Mouse (Mus musculus): ENCODE results near the gene Itga7. TPM values are rescaled to one million over a fixed set of nuclear protein-coding genes. Genes with fewer than 3 reads are reported as not detected.

Gene Itga7
- polyA plus RNA-seq, 1 experiment from 2014 or later, result 7.0 TPM

GRCm38 (mm10) chr10:128923013-128923691, 10.5 kb upstream of the Itga7 start:
- H3K9ac ChIP-seq, result peak overlapping the region; percentile 81
- no peaks in the 10 kb centered on the region for H3K36me3 ChIP-seq
- no peaks in the 10 kb centered on the region for H3K9me3 ChIP-seq (replicated peaks)
- H3K27me3 ChIP-seq, result no peaks in the 10 kb centered on the region
- peak overlapping the region; percentile 83 for H3K4me3 ChIP-seq
- peak overlapping the region; percentile 94 for H3K27ac ChIP-seq
- under 1% methylated on average over 42 of the region's 42 CpGs for WGBS
- peak overlapping the region; percentile 85 for H3K4me2 ChIP-seq
- H3K4me1 ChIP-seq (replicated peaks), result peaks cover 42% of the 10 kb centered on the region
- ATAC-seq (replicated peaks; ENCODE audit: insufficient number of reproducible peaks, insufficient read depth, low FRiP score, low read depth), result peak; percentile 92

GRCm38 (mm10) chr10:128923935-128924334, 9.7 kb upstream of the Itga7 start, which contains the start of gene Bloc1s1:
TSS of gene Bloc1s1 (minus strand) at chr10:128924035.
- 56% methylated on average over 9 of the region's 9 CpGs for WGBS
- Histone ChIP-seq H3K9me3 (replicated peaks) (no peaks in the 10 kb centered on the region), H3K27me3 (no peaks in the 10 kb centered on the region), H3K4me2 (peak within 1 kb of the TSS; percentile 85), H3K4me1 (replicated peaks) (peaks cover 44% of the 10 kb centered on the region), H3K36me3 (no peaks in the 10 kb centered on the region), H3K27ac (peak within 1 kb of the TSS; percentile 94), H3K4me3 (peak within 1 kb of the TSS; percentile 83), H3K9ac (peak within 1 kb of the TSS; percentile 81)
- ATAC-seq (replicated peaks; ENCODE audit: insufficient number of reproducible peaks, insufficient read depth, low FRiP score, low read depth), result no peak

DNA sequence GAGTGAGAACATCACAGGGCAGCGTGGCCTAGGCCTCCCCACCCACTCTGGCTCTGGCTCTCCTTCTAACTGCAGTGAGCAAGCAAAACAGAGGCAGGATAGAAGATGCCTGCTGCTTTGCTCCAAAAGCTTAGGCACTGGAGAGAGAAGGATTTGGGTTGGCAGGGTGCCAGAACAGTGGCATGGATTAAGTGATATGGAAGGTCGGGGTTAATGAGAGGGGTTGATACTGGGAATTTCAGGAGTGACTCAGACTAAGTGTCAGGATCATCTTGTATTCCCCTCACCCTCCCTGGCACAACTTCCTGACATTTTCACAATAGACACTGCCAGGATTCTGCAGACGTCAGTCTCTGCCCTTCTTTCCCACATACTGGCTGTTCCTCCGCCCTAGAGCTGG, 5.3 kb upstream of the Itga7 start:
- Histone ChIP-seq H3K27me3 (peaks cover 11% of the 10 kb centered on the region), H3K9me3 (replicated peaks) (no peaks in the 10 kb centered on the region), H3K4me2 (no peak overlapping the region), H3K36me3 (no peaks in the 10 kb centered on the region), H3K4me3 (no peak overlapping the region), H3K27ac (no peak overlapping the region), H3K4me1 (replicated peaks) (peaks cover 38% of the 10 kb centered on the region), H3K9ac (no peak overlapping the region)
- ATAC-seq (replicated peaks; ENCODE audit: insufficient number of reproducible peaks, insufficient read depth, low FRiP score, low read depth), result no peak
- WGBS, result 21% methylated on average over 4 of the region's 4 CpGs

DNA sequence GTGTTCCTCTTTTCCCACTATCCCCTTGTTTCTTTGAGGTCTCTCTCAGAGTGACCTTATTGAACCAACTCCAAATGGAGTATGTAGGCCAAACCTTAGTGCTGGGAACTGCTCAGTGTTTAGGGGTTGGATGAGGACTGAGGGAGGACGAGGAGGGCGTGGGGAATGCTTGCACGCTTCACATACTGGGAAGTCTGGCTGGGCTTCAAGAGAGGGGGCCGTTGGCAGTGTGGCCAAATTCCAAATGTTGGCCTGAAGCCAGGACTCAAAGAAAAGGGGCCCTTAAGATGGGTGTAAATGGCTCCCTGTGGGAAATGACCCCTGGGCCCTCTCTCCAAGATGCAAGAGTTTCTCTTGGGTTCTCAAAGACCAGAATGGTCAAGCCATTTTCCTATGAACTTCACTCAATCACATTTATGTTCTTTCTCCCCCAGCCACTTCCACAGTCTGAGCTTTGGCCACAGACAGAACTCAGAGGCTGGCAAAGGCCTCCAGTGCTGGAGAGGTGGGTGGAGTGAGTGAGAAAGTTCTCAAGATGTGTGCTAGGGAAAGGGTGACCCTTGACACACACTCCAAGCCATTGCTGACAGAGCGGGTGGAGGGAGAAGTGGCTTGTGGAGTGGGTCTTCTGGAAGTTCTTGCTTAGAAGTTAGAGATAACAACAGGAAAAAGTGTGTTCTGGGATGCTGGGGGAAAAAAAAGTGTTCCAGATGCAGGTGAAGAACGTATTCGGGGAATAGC, 3.8 kb upstream of the Itga7 start:
- Histone ChIP-seq H3K9ac (no peak overlapping the region), H3K4me2 (no peak overlapping the region), H3K27me3 (peaks cover 26% of the 10 kb centered on the region), H3K4me3 (no peak overlapping the region), H3K9me3 (replicated peaks) (no peaks in the 10 kb centered on the region), H3K36me3 (no peaks in the 10 kb centered on the region), H3K4me1 (replicated peaks) (peaks cover 43% of the 10 kb centered on the region), H3K27ac (peak overlapping the region; percentile 37)
- peak; percentile 51; the same call in 1 of the 2 replicates for ATAC-seq (replicated peaks; ENCODE audit: insufficient number of reproducible peaks, insufficient read depth, low FRiP score, low read depth)
- WGBS, result 51% methylated on average over 7 of the region's 7 CpGs

DNA sequence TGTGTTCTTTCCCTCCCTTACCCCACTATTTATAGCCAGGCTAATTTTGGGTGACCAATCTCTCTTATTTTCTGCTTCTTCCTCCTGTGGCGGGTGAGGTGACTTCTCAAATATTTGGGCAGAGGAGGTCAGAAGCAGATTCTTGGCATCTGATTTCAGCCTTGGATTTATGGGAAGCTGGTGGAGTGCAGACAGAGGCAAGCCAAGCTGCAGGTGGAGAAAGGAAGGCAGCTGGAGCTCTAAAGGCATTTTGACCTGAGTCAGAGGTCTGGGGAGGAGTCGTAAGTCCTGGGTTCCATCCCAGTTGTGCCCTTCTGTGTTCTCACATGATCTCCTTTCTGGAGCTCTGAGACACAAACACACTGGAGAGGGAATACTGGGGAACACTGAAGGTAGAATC, 2.2 kb upstream of the Itga7 start:
- Histone ChIP-seq H3K36me3 (no peaks in the 10 kb centered on the region), H3K4me1 (replicated peaks) (peaks cover 46% of the 10 kb centered on the region), H3K4me2 (peak overlapping the region; percentile 10), H3K27me3 (peaks cover 42% of the 10 kb centered on the region), H3K27ac (peak overlapping the region; percentile 64), H3K9me3 (replicated peaks) (no peaks in the 10 kb centered on the region), H3K4me3 (no peak overlapping the region), H3K9ac (no peak overlapping the region)
- 39% methylated on average over 2 of the region's 2 CpGs for WGBS
- ATAC-seq (replicated peaks; ENCODE audit: insufficient number of reproducible peaks, insufficient read depth, low FRiP score, low read depth), result no peak

DNA sequence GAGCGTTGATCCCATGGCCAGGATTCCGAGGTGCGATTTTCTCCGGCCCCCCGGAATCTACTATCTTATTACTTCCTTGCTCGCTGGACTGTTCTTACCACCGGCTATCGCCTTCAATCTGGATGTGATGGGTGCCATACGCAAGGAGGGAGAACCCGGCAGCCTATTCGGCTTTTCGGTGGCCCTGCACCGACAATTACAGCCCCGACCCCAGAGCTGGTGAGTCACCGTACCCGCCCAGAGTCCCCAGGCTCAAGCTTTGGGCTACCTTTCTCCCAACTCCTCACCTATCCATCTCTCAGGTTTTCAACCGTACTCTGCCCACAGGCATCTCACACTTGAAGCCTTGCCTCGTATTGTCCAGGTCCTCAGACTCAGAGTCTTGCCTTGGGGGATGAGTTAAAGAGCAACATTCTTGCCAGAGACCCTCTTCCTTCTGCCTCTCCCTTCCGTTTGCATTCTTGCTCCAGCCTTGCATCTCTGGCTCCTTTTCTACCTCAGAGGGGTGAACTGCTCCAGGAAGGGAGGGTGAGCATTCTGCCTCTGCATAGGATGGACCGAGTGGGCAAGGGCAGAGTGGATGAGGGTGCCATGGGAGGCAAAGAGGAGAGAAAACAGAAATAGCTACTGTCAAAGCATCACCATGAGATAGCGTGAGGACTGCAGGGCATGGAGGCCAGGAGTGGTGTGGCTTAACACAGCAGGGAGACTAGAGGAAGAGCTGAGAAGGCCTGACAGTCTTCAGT, 531 bp downstream of the Itga7 start:
- no peak for ATAC-seq (replicated peaks; ENCODE audit: insufficient number of reproducible peaks, insufficient read depth, low FRiP score, low read depth)
- peaks cover 46% of the 10 kb centered on the region for H3K4me1 ChIP-seq (replicated peaks)

GRCm38 (mm10) chr10:128934997-128935787, 1.6 kb downstream of the Itga7 start:
- Histone ChIP-seq H3K4me2 (peak overlapping the region; percentile 91), H3K4me3 (0 out of 2 replicates have a peak overlapping the region, but pooled peaks have one; percentile 10), H3K9ac (no peak overlapping the region; the same call in 1 of the 2 replicates), H3K9me3 (replicated peaks) (no peaks in the 10 kb centered on the region), H3K4me1 (replicated peaks) (peaks cover 38% of the 10 kb centered on the region), H3K27ac (no peak overlapping the region), H3K27me3 (peaks cover 43% of the 10 kb centered on the region), H3K36me3 (no peaks in the 10 kb centered on the region)
- 56% methylated on average over 7 of the region's 7 CpGs for WGBS
- ATAC-seq (replicated peaks; ENCODE audit: insufficient number of reproducible peaks, insufficient read depth, low FRiP score, low read depth), result no peak

More for the DNA sequence above, 531 bp downstream of the Itga7 start:
- Histone ChIP-seq H3K9ac (peak overlapping the region; percentile 49), H3K27me3 (peaks cover 43% of the 10 kb centered on the region), H3K4me2 (peak overlapping the region; percentile 91), H3K9me3 (replicated peaks) (no peaks in the 10 kb centered on the region), H3K4me3 (peak overlapping the region; percentile 59), H3K36me3 (no peaks in the 10 kb centered on the region), H3K27ac (no peak overlapping the region)
- WGBS, result 5% methylated on average over 21 of the region's 21 CpGs

GRCm38 (mm10) chr10:128935826-128936440, 2.3 kb downstream of the Itga7 start:
- Histone ChIP-seq H3K36me3 (no peaks in the 10 kb centered on the region), H3K27me3 (peaks cover 43% of the 10 kb centered on the region), H3K9me3 (replicated peaks) (no peaks in the 10 kb centered on the region), H3K4me1 (replicated peaks) (peaks cover 38% of the 10 kb centered on the region), H3K27ac (no peak overlapping the region), H3K9ac (no peak overlapping the region; the same call in 1 of the 2 replicates), H3K4me2 (peak overlapping the region; percentile 0; the same call in 1 of the 2 replicates), H3K4me3 (no peak overlapping the region)
- no peak for ATAC-seq (replicated peaks; ENCODE audit: insufficient number of reproducible peaks, insufficient read depth, low FRiP score, low read depth)
- WGBS, result 73% methylated on average over 8 of the region's 8 CpGs

GRCm38 (mm10) chr10:128937756-128938390, 4.3 kb downstream of the Itga7 start:
- H3K4me1 ChIP-seq (replicated peaks), result peaks cover 24% of the 10 kb centered on the region
- H3K4me2 ChIP-seq, result no peak overlapping the region
- H3K9ac ChIP-seq, result no peak overlapping the region
- WGBS, result 66% methylated on average over 12 of the region's 12 CpGs
- H3K27ac ChIP-seq, result no peak overlapping the region
- no peaks in the 10 kb centered on the region for H3K36me3 ChIP-seq
- no peaks in the 10 kb centered on the region for H3K9me3 ChIP-seq (replicated peaks)
- H3K4me3 ChIP-seq, result no peak overlapping the region
- ATAC-seq (replicated peaks; ENCODE audit: insufficient number of reproducible peaks, insufficient read depth, low FRiP score, low read depth), result no peak
- peaks cover 36% of the 10 kb centered on the region for H3K27me3 ChIP-seq

DNA sequence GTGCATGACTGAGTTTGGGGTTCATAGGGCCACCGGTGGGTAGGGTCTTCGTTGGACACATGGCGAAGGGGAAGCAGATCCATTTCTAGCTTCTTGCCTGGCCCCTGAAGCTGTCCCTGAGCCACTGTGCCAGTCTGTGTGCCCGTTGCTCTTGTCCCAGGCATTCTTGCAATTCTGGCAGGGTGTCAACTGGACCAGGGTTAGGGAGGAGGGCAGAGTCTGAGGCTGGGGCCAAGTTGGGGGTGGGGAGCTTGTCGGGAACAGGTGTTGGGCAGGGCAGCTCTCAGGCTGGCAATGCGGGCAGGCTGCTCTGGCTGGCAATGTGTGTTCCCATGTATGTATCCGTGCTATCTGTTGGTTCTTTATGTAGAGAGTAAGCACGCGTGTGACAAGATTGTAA, 4.8 kb downstream of the Itga7 start:
- Histone ChIP-seq H3K36me3 (no peaks in the 10 kb centered on the region), H3K27ac (no peak overlapping the region), H3K4me2 (no peak overlapping the region), H3K9me3 (replicated peaks) (no peaks in the 10 kb centered on the region), H3K4me1 (replicated peaks) (peaks cover 20% of the 10 kb centered on the region), H3K27me3 (peaks cover 30% of the 10 kb centered on the region), H3K9ac (no peak overlapping the region), H3K4me3 (no peak overlapping the region)
- 72% methylated on average over 9 of the region's 9 CpGs for WGBS
- ATAC-seq (replicated peaks; ENCODE audit: insufficient number of reproducible peaks, insufficient read depth, low FRiP score, low read depth), result no peak
